Mouse (Mus musculus) ES-E14 (cell line): ENCODE data around the gene Carnmt1. TPM values are rescaled to one million over a fixed set of nuclear protein-coding genes. Genes with fewer than 3 reads are reported as not detected.

Source experiments
- DNase-seq: peaks from one replicate; pipeline ENCODE4 v3.0.0-alpha.2; 2013; ENCODE audit warnings: low read depth, low spot score
- H3K27ac ChIP-seq: 2 replicates; pipeline ENCODE4 v1.5.1; 2012; ENCODE audit warnings: low read depth, mild to moderate bottlenecking, low read length, moderate library complexity, mixed read lengths; ENCODE audit not compliant: poor library complexity, insufficient read depth, severe bottlenecking
- H3K36me3 ChIP-seq: 2 replicates; pipeline ENCODE4 v1.6.1; 2012; ENCODE audit warnings: mild to moderate bottlenecking, low read length, moderate library complexity, mixed read lengths; ENCODE audit not compliant: control insufficient read depth, poor library complexity, insufficient read depth, severe bottlenecking
- H3K4me1 ChIP-seq, 2 experiments: fragments of 150-350 bp in 1 of 2; sonication (generic) in 1 of 2; 2 replicates each; pipeline ENCODE4 v1.6.1; 2012; ENCODE audit warnings: low read length in 2 of 2, mild to moderate bottlenecking in 1 of 2, mixed read lengths in 1 of 2; ENCODE audit not compliant: control insufficient read depth in 2 of 2, insufficient read depth in 2 of 2, poor library complexity in 1 of 2
- H3K4me3 ChIP-seq, 2 experiments: fragments of 150-350 bp in 1 of 2; sonication (generic) in 1 of 2; 2 replicates each; pipeline ENCODE4 v1.5.1; 2012; ENCODE audit warnings: low read length in 2 of 2, low read depth in 1 of 2, mild to moderate bottlenecking in 1 of 2, mixed read lengths in 1 of 2; ENCODE audit not compliant: insufficient read depth in 1 of 2, poor library complexity in 1 of 2, severe bottlenecking in 1 of 2
- H3K9ac ChIP-seq: 2 replicates; pipeline ENCODE4 v1.6.1; 2012; ENCODE audit warnings: low read depth, mild to moderate bottlenecking, low read length, mixed read lengths; ENCODE audit not compliant: poor library complexity, insufficient read depth, severe bottlenecking
- H3K9me3 ChIP-seq: fragments of 150-350 bp; sonication (generic); 2 replicates; pipeline ENCODE4 v1.6.1; 2012; ENCODE audit warnings: low read depth, mild to moderate bottlenecking, low read length; ENCODE audit not compliant: control insufficient read depth, insufficient read depth
- CHD2 ChIP-seq: IDR thresholded peaks from 2 replicates; pipeline ENCODE4 v1.6.1; 2014; ENCODE audit warnings: mild to moderate bottlenecking, low read depth, low read length, inconsistent platforms
- HCFC1 ChIP-seq: IDR thresholded peaks from 2 replicates; pipeline ENCODE4 v1.6.1; 2012; ENCODE audit warnings: low read length, inconsistent platforms, borderline replicate concordance; ENCODE audit not compliant: insufficient read depth
- MAFK ChIP-seq: IDR thresholded peaks from 2 replicates; pipeline ENCODE4 v1.6.1; 2014; ENCODE audit warnings: mild to moderate bottlenecking, low read depth, low read length, inconsistent platforms; ENCODE audit not compliant: insufficient read depth
- ZC3H11A ChIP-seq: IDR thresholded peaks from 2 replicates; pipeline ENCODE4 v1.6.1; 2012; ENCODE audit warnings: low read depth, mild to moderate bottlenecking, inconsistent platforms, low read length, borderline replicate concordance
- ZNF384 ChIP-seq: IDR thresholded peaks from 2 replicates; pipeline ENCODE4 v1.6.1; 2012; ENCODE audit warnings: low read depth, low read length, inconsistent platforms
- in situ Hi-C, 2 experiments: fragments of 600-800 bp; cut with MboI; formaldehyde crosslinking; loops; one replicate each; pipeline ENCODE4 v1.15.1; 2025; ENCODE audit warnings: low sequenced_read_pairs in 2 of 2, inconsistent platforms in 1 of 2; ENCODE audit not compliant: unreplicated experiment in 2 of 2
- total RNA-seq: library from RNA; depleted of rRNA; stranded (reverse); fragments of 300-350 nt; gene quantifications from 2 replicates; pipeline ENCODE4 v1.2.3, GENCODE M21; 2012

Gene Carnmt1
- total RNA-seq, 1 experiment = 23.6 TPM

DNA sequence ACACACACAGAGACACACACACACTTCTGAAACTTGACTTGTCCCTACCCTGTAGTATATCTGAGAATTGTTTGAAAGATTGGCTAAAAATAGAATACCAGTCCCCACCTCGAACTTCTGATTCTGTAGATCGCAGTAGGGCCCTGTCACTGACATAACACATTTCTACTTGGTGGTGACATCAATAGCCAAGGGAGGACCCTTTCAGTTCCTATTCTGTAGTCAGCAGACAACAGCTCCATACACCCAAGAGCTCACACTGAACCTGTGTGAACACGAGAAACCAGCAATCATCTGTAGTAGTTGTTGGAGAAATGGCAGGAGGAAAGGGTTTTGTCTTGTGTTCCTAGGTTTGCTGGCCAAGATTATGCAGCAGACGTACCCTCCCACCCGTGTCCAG, 15.6 kb upstream of the Carnmt1 start:
- H3K4me3 ChIP-seq = no peak overlapping the region
- no peak for DNase-seq
- peaks cover 0 to 3% of the 10 kb centered on the region in 2 experiments; a peak in 2 of 4 replicates for H3K4me1 ChIP-seq
- in situ Hi-C loops = no loop called here
- no peak overlapping the region for H3K9ac ChIP-seq
- no peaks in the 10 kb centered on the region for H3K36me3 ChIP-seq
- TF ChIP-seq MAFK (no peak), ZC3H11A (no peak), CHD2 (no peak), ZNF384 (no peak), HCFC1 (no peak)
- no peak overlapping the region for H3K27ac ChIP-seq
- H3K9me3 ChIP-seq = no peaks in the 10 kb centered on the region

DNA sequence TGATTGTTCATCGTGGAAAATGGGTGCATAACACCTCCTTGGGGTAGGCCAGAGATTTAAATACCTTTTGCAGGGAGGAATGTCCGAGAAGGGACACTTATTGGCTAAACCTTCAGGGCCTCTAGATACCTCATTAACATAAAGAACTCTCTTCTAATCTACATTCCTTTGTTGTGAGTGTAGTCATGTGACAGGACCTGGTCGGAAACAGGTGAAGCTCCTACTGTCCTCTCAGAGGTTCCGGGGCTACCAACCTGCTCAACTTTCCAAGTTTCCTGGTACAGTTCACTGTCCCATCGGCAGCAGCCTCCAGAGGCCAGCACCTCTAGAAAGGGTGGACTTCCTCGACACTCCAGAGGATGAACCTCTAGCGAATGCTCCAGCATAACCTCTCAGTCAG, 14.6 kb upstream of the Carnmt1 start:
- H3K36me3 ChIP-seq = no peaks in the 10 kb centered on the region
- no peak for TF ChIP-seq MAFK
- TF ChIP-seq ZNF384 = no peak
- TF ChIP-seq ZC3H11A = no peak
- no peak for TF ChIP-seq HCFC1
- TF ChIP-seq CHD2 = no peak
- DNase-seq = no peak
- H3K9ac ChIP-seq = no peak overlapping the region
- no peaks in the 10 kb centered on the region for H3K9me3 ChIP-seq
- H3K27ac ChIP-seq = no peak overlapping the region
- H3K4me1 ChIP-seq = peaks cover 0 to 3% of the 10 kb centered on the region in 2 experiments; a peak in 2 of 4 replicates
- H3K4me3 ChIP-seq = no peak overlapping the region
- in situ Hi-C loops = no loop called here

DNA sequence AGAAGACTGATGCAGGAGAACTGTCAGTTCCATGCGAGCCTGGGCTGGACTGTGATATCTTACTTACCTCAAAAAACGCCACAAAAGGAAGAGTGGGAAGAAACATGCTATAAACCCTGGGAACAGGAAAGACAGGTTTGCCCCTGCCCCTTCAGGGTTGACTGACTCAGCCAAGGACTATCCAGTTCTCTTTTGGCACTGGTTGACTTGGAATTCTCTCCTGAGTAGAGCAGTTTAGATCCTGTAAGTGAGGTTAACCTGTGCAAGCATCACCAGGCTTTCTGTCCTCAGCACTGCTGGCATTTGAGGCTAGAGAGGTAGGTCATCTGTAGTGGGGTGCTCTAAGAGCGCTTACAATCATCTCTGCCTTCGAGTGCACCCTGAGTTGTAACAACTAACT, 12.1 kb upstream of the Carnmt1 start:
- H3K27ac ChIP-seq = no peak overlapping the region
- H3K36me3 ChIP-seq = no peaks in the 10 kb centered on the region
- DNase-seq = no peak
- in situ Hi-C loops = no loop called here
- TF ChIP-seq HCFC1 (no peak), MAFK (no peak), CHD2 (no peak), ZC3H11A (no peak), ZNF384 (no peak)
- no peak overlapping the region for H3K9ac ChIP-seq
- no peaks in the 10 kb centered on the region for H3K9me3 ChIP-seq
- no peak overlapping the region for H3K4me3 ChIP-seq
- peaks cover 0 to 3% of the 10 kb centered on the region in 2 experiments; a peak in 2 of 4 replicates for H3K4me1 ChIP-seq

DNA sequence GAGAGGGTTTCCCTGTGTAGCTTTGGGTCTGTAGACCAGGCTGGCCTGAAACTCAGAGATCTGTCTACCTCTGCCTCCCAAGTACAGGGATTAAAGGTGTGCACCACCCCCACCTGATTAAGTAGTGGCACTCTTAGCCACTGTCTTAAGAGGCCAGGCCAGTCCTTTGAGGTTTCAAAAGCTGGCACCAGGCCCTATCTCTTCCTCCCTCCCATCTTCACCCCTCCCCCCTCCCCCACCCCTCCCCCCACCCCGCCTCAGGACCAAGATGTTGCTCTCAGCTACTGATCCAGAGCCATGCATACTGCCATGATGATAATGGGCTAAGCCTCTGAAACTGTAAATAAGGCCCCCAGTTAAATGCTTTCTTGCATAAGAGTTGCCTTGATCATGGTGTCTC, 11.2 kb upstream of the Carnmt1 start:
- in situ Hi-C loops = no loop called here

More for the DNA sequence above, 11.2 kb upstream of the Carnmt1 start:
- Histone ChIP-seq H3K4me1 (peaks cover 0 to 3% of the 10 kb centered on the region in 2 experiments; a peak in 2 of 4 replicates), H3K9ac (no peak overlapping the region), H3K4me3 (no peak overlapping the region), H3K36me3 (no peaks in the 10 kb centered on the region), H3K9me3 (no peaks in the 10 kb centered on the region), H3K27ac (no peak overlapping the region)
- TF ChIP-seq ZC3H11A (no peak), ZNF384 (no peak), HCFC1 (no peak), CHD2 (no peak), MAFK (no peak)
- no peak for DNase-seq
